Mouse (Mus musculus): Measurements from ENCODE around the gene Pate2. TPM values are rescaled to one million over a fixed set of nuclear protein-coding genes. Genes with fewer than 3 reads are reported as not detected.

Pate2 gene
- polyA plus RNA-seq, 1 experiment: 1.1 TPM

GRCm38 (mm10) chr9:35556494-35557102 lies 13.5 kb upstream of the Pate2 start:
- Histone ChIP-seq H3K27me3 (ENCODE audit: control insufficient read depth, insufficient read depth, low read length) (no peaks in the 10 kb centered on the region), H3K4me3 (ENCODE audit: control insufficient read depth, low read depth, low read length) (no peak overlapping the region), H3K36me3 (ENCODE audit: control insufficient read depth, insufficient read depth, low read length) (peaks cover 4% of the 10 kb centered on the region), H3K27ac (ENCODE audit: control insufficient read depth, insufficient read depth, low read depth, low read length) (no peak overlapping the region), H3K4me1 (ENCODE audit: control insufficient read depth, insufficient read depth, low read length) (peaks cover under 1% of the 10 kb centered on the region; the same call in 1 of the 2 replicates)
- TF ChIP-seq POLR2A (IDR thresholded peaks at IDR 0.05; ENCODE audit: control insufficient read depth, low read depth, low read length) (no peak), CTCF (IDR thresholded peaks at IDR 0.05; ENCODE audit: control insufficient read depth, insufficient read depth, insufficient replicate concordance, low read depth, low read length) (no peak)

- Histone ChIP-seq H3K4me1 (ENCODE audit: control insufficient read depth, insufficient read depth, low read length) (peaks cover 3% of the 10 kb centered on the region), H3K36me3 (ENCODE audit: control insufficient read depth, insufficient read depth, low read length) (peaks cover 6% of the 10 kb centered on the region), H3K27ac (ENCODE audit: control insufficient read depth, insufficient read depth, low read depth, low read length) (peak within 1 kb of the TSS; percentile 64), H3K4me3 (ENCODE audit: control insufficient read depth, low read depth, low read length) (peak within 1 kb of the TSS; percentile 87), H3K27me3 (ENCODE audit: control insufficient read depth, insufficient read depth, low read length) (no peaks in the 10 kb centered on the region)
- TF ChIP-seq POLR2A (IDR thresholded peaks at IDR 0.05; ENCODE audit: control insufficient read depth, low read depth, low read length) (no peak), CTCF (IDR thresholded peaks at IDR 0.05; ENCODE audit: control insufficient read depth, insufficient read depth, insufficient replicate concordance, low read depth, low read length) (no peak)
Measured at GRCm38 (mm10) chr9:35558257-35559008, 11.7 kb upstream of the Pate2 start, which contains the start of the genes Ddx25 and Pus3. Gene Ddx25 (minus strand): TSS chr9:35558528. Gene Pus3 (plus strand): TSS chr9:35558595.

GRCm38 (mm10) chr9:35559009-35559890 lies 10.8 kb upstream of the Pate2 start:
- Histone ChIP-seq H3K27me3 (ENCODE audit: control insufficient read depth, insufficient read depth, low read length) (no peaks in the 10 kb centered on the region), H3K36me3 (ENCODE audit: control insufficient read depth, insufficient read depth, low read length) (peaks cover 3% of the 10 kb centered on the region), H3K27ac (ENCODE audit: control insufficient read depth, insufficient read depth, low read depth, low read length) (peak overlapping the region; percentile 39; the same call in 1 of the 2 replicates), H3K4me3 (ENCODE audit: control insufficient read depth, low read depth, low read length) (peak overlapping the region; percentile 87), H3K4me1 (ENCODE audit: control insufficient read depth, insufficient read depth, low read length) (peaks cover 3% of the 10 kb centered on the region)
- TF ChIP-seq CTCF (IDR thresholded peaks at IDR 0.05; ENCODE audit: control insufficient read depth, insufficient read depth, insufficient replicate concordance, low read depth, low read length): no peak
- TF ChIP-seq POLR2A (IDR thresholded peaks at IDR 0.05; ENCODE audit: control insufficient read depth, low read depth, low read length): peak; percentile 55; the same call in 1 of the 2 replicates

GRCm38 (mm10) chr9:35561076-35561475 lies 9.0 kb upstream of the Pate2 start:
- TF ChIP-seq POLR2A (IDR thresholded peaks at IDR 0.05; ENCODE audit: control insufficient read depth, low read depth, low read length) (no peak), CTCF (IDR thresholded peaks at IDR 0.05; ENCODE audit: control insufficient read depth, insufficient read depth, insufficient replicate concordance, low read depth, low read length) (no peak)
- no peak overlapping the region for H3K27ac ChIP-seq (ENCODE audit: control insufficient read depth, insufficient read depth, low read depth, low read length)
- H3K4me3 ChIP-seq (ENCODE audit: control insufficient read depth, low read depth, low read length): peak overlapping the region; percentile 13
- H3K4me1 ChIP-seq (ENCODE audit: control insufficient read depth, insufficient read depth, low read length): peaks cover 3% of the 10 kb centered on the region
- H3K36me3 ChIP-seq (ENCODE audit: control insufficient read depth, insufficient read depth, low read length): peaks cover 3% of the 10 kb centered on the region
- H3K27me3 ChIP-seq (ENCODE audit: control insufficient read depth, insufficient read depth, low read length): no peaks in the 10 kb centered on the region

GRCm38 (mm10) chr9:35561583-35561982 lies 8.5 kb upstream of the Pate2 start:
- Histone ChIP-seq H3K27ac (ENCODE audit: control insufficient read depth, insufficient read depth, low read depth, low read length) (no peak overlapping the region), H3K4me3 (ENCODE audit: control insufficient read depth, low read depth, low read length) (peak overlapping the region; percentile 24), H3K27me3 (ENCODE audit: control insufficient read depth, insufficient read depth, low read length) (no peaks in the 10 kb centered on the region), H3K4me1 (ENCODE audit: control insufficient read depth, insufficient read depth, low read length) (peaks cover 3% of the 10 kb centered on the region), H3K36me3 (ENCODE audit: control insufficient read depth, insufficient read depth, low read length) (peaks cover 2% of the 10 kb centered on the region)
- no peak for TF ChIP-seq CTCF (IDR thresholded peaks at IDR 0.05; ENCODE audit: control insufficient read depth, insufficient read depth, insufficient replicate concordance, low read depth, low read length)
- no peak for TF ChIP-seq POLR2A (IDR thresholded peaks at IDR 0.05; ENCODE audit: control insufficient read depth, low read depth, low read length)

- Histone ChIP-seq H3K4me1 (ENCODE audit: control insufficient read depth, insufficient read depth, low read length) (peaks cover 3% of the 10 kb centered on the region; the same call in 1 of the 2 replicates), H3K4me3 (ENCODE audit: control insufficient read depth, low read depth, low read length) (no peak overlapping the region), H3K36me3 (ENCODE audit: control insufficient read depth, insufficient read depth, low read length) (peaks cover 2% of the 10 kb centered on the region), H3K27me3 (ENCODE audit: control insufficient read depth, insufficient read depth, low read length) (no peaks in the 10 kb centered on the region), H3K27ac (ENCODE audit: control insufficient read depth, insufficient read depth, low read depth, low read length) (no peak overlapping the region)
- TF ChIP-seq POLR2A (IDR thresholded peaks at IDR 0.05; ENCODE audit: control insufficient read depth, low read depth, low read length) (no peak), CTCF (IDR thresholded peaks at IDR 0.05; ENCODE audit: control insufficient read depth, insufficient read depth, insufficient replicate concordance, low read depth, low read length) (no peak)
Measured at GRCm38 (mm10) chr9:35564536-35565240, 5.4 kb upstream of the Pate2 start.
